Mouse (Mus musculus) heart, embryonic 11.5 days (tissue): ENCODE results near the gene Rhob. TPM values are rescaled to one million over a fixed set of nuclear protein-coding genes. Genes with fewer than 3 reads are reported as not detected.

ENCODE experiments used
- ATAC-seq: fragments of 200-750 bp; cut with Nextera tagmentation; replicated peaks from 2 replicates; pipeline ENCODE4 v1.8.0; 2017; ENCODE audit warnings: moderate library complexity; ENCODE audit not compliant: insufficient number of reproducible peaks, low FRiP score, low TSS enrichment
- H3K27ac ChIP-seq: fragments of 300-500 bp; sonication (generic); 2 replicates; pipeline ENCODE4 v1.5.1; 2014; ENCODE audit warnings: mild to moderate bottlenecking, low read depth, low read length
- H3K27me3 ChIP-seq: fragments of 300-500 bp; sonication (generic); 2 replicates; pipeline ENCODE4 v1.6.1; 2014; ENCODE audit warnings: mild to moderate bottlenecking, low read length, mixed read lengths; ENCODE audit not compliant: control insufficient read depth, insufficient read depth
- H3K36me3 ChIP-seq: fragments of 300-500 bp; sonication (generic); 2 replicates; pipeline ENCODE4 v1.6.1; 2014; ENCODE audit warnings: mild to moderate bottlenecking, low read length, moderate library complexity, mixed read lengths; ENCODE audit not compliant: control insufficient read depth, insufficient read depth
- H3K4me1 ChIP-seq: fragments of 300-500 bp; sonication (generic); 2 replicates; pipeline ENCODE4 v1.6.1; 2014; ENCODE audit warnings: low read length; ENCODE audit not compliant: control insufficient read depth, insufficient read depth
- H3K4me2 ChIP-seq: fragments of 300-500 bp; sonication (generic); 2 replicates; pipeline ENCODE4 v1.6.1; 2014; ENCODE audit warnings: mild to moderate bottlenecking, moderate library complexity
- H3K4me3 ChIP-seq: fragments of 300-500 bp; sonication (generic); 2 replicates; pipeline ENCODE4 v1.5.1; 2014; ENCODE audit warnings: low read depth, low read length
- H3K9ac ChIP-seq: fragments of 300-500 bp; sonication (generic); 2 replicates; pipeline ENCODE4 v1.6.1; 2014; ENCODE audit warnings: mild to moderate bottlenecking, low read depth, low read length, moderate library complexity
- H3K9me3 ChIP-seq: fragments of 300-500 bp; sonication (generic); replicated peaks from 2 replicates; pipeline ENCODE4 v1.6.1; 2016; ENCODE audit warnings: low read length; ENCODE audit not compliant: control insufficient read depth
- WGBS: fragments of 180-500 bp; shearing (Covaris S2); extraction: QIAGEN DNeasy Blood & Tissue Kit; methylation state at CpG from one replicate; pipeline ENCODE4 v1.1.7; 2014; ENCODE audit not compliant: insufficient replicate concordance; 5-methylcytosine and 5-hydroxymethylcytosine counted together
- polyA plus RNA-seq: library from polyadenylated mRNA; unstranded; fragments of >200 nt; fragmentation: Nextera tagmentation; extraction: Ambion mirVana; gene quantifications from 2 replicates; pipeline ENCODE4 v1.2.1, GENCODE M21; 2014

The Rhob gene
- polyA plus RNA-seq, 1 experiment from 2014 or later = 54.8 TPM

DNA sequence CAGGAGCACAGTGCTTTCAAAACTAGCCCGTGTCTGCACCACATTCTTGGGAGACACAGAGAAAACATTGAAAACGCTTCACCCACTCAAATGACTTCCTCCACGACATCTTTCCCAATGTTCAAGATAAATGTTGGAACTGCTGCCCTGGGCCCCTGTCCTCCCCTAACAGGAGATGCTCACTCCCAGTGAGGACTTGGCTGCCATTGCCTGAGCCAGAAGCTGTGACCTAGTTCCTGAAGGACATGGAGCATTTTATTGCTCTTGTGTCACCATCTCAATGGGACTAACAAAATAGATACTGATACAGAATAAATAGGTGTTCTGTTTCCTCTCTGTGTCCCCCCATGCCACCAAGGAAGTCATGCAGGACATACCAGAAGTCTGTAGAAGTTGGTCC is 5.1 kb downstream of the Rhob start:
- Histone ChIP-seq H3K4me1 (peaks cover 17% of the 10 kb centered on the region), H3K27me3 (no peaks in the 10 kb centered on the region), H3K36me3 (no peaks in the 10 kb centered on the region), H3K9me3 (no peaks in the 10 kb centered on the region), H3K9ac (no peak overlapping the region), H3K4me2 (no peak overlapping the region), H3K27ac (no peak overlapping the region), H3K4me3 (no peak overlapping the region)
- ATAC-seq = no peak
- WGBS = 65% methylated on average over 3 of the region's 3 CpGs

DNA sequence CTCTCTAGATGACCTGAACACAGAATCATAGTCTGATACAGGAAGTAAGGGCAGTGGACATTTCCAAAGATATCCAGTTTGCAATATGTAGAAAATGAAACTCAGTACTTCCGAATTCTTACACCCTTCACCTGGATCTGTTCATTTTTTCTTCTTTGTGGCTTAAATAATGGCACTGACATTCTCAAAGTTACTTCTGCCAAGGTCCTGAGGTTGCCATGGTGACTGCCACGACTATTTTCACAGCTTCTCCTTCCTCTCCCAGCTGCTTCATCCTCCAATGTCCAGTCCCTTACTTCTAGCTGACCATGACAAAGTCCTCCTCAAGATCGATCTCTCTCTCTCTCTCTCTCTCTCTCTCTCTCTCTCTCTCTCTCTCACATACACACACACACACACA is 6.4 kb downstream of the Rhob start:
- no peaks in the 10 kb centered on the region for H3K9me3 ChIP-seq
- peaks cover 20% of the 10 kb centered on the region for H3K4me1 ChIP-seq
- H3K9ac ChIP-seq = no peak overlapping the region
- no peaks in the 10 kb centered on the region for H3K27me3 ChIP-seq
- ATAC-seq = no peak
- H3K36me3 ChIP-seq = no peaks in the 10 kb centered on the region
- H3K4me2 ChIP-seq = no peak overlapping the region
- H3K4me3 ChIP-seq = no peak overlapping the region
- H3K27ac ChIP-seq = no peak overlapping the region
- 72% methylated on average over 3 of the region's 3 CpGs for WGBS

DNA sequence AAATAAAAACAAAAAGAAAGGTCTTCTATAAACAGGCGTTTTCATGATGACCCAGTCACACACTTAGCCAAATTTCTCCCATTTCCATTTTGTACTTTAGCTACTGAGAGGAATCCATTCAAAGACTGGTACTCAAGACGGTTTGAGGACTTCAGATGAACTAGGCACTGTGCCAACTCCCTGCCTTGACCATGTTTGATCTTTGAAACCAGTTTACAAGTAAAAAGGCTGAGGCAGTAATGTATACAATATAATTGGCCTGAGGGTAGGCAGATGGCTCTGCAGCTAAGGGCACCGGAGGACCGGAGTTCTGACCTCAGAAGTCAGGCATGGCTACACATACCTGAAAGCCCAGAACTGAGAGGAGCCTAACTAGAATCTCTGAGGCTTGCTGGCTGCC is 10.7 kb downstream of the Rhob start:
- WGBS = 73% methylated on average over 4 of the region's 4 CpGs
- Histone ChIP-seq H3K9me3 (no peaks in the 10 kb centered on the region), H3K36me3 (no peaks in the 10 kb centered on the region), H3K4me3 (no peak overlapping the region), H3K27ac (no peak overlapping the region), H3K9ac (no peak overlapping the region), H3K4me1 (peaks cover 4% of the 10 kb centered on the region; the same call in 1 of the 2 replicates), H3K27me3 (no peaks in the 10 kb centered on the region), H3K4me2 (no peak overlapping the region)
- no peak for ATAC-seq

DNA sequence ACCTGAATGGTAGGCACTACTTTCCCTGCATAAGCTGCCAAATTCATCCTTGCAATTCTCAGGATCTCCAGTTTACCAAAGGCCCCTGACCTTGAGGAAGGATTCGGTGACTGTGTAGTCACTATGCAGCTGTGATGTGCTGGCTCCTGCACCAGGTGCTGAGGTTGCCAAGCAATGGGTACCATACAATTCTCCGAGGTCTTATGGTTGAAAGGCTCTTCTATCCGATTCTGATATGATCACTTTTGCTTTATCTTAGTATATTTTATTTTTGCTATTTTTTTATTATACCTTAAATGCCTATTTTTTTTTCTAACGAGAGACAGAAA is 11.2 kb downstream of the Rhob start:
- Histone ChIP-seq H3K9me3 (no peaks in the 10 kb centered on the region), H3K36me3 (no peaks in the 10 kb centered on the region), H3K4me1 (peaks cover 4% of the 10 kb centered on the region; the same call in 1 of the 2 replicates), H3K27ac (no peak overlapping the region), H3K4me3 (no peak overlapping the region), H3K9ac (no peak overlapping the region), H3K4me2 (no peak overlapping the region), H3K27me3 (no peaks in the 10 kb centered on the region)
- no peak for ATAC-seq
- WGBS = 82% methylated on average over 4 of the region's 4 CpGs

- ATAC-seq = no peak
- Histone ChIP-seq H3K9me3 (no peaks in the 10 kb centered on the region), H3K4me3 (no peak overlapping the region), H3K9ac (no peak overlapping the region), H3K27ac (no peak overlapping the region), H3K4me2 (no peak overlapping the region), H3K27me3 (no peaks in the 10 kb centered on the region), H3K4me1 (peaks cover 4% of the 10 kb centered on the region; the same call in 1 of the 2 replicates), H3K36me3 (no peaks in the 10 kb centered on the region)
- 70% methylated on average over 5 of the region's 5 CpGs for WGBS
Measured at GRCm38 (mm10) chr12:8487959-8488651, 11.7 kb downstream of the Rhob start.

- 37% methylated on average over 1 of the region's 1 CpGs for WGBS
- Histone ChIP-seq H3K27me3 (no peaks in the 10 kb centered on the region), H3K27ac (no peak overlapping the region), H3K36me3 (no peaks in the 10 kb centered on the region), H3K4me3 (no peak overlapping the region), H3K9me3 (no peaks in the 10 kb centered on the region), H3K9ac (no peak overlapping the region), H3K4me1 (peaks cover 4% of the 10 kb centered on the region; the same call in 1 of the 2 replicates), H3K4me2 (no peak overlapping the region)
- ATAC-seq = no peak
Measured at GRCm38 (mm10) chr12:8487281-8487680, 12.5 kb downstream of the Rhob start.

- no peak overlapping the region for H3K27ac ChIP-seq
- no peak overlapping the region for H3K4me3 ChIP-seq
- H3K27me3 ChIP-seq = no peaks in the 10 kb centered on the region
- ATAC-seq = no peak
- H3K4me1 ChIP-seq = peaks cover 4% of the 10 kb centered on the region
- no peak overlapping the region for H3K4me2 ChIP-seq
- no peaks in the 10 kb centered on the region for H3K9me3 ChIP-seq
- no peaks in the 10 kb centered on the region for H3K36me3 ChIP-seq
- 63% methylated on average over 7 of the region's 7 CpGs for WGBS
- H3K9ac ChIP-seq = no peak overlapping the region
Measured at GRCm38 (mm10) chr12:8485247-8485646, 14.6 kb downstream of the Rhob start.

- no peak overlapping the region for H3K27ac ChIP-seq
Measured at GRCm38 (mm10) chr12:8482169-8482568, 17.6 kb downstream of the Rhob start.

DNA sequence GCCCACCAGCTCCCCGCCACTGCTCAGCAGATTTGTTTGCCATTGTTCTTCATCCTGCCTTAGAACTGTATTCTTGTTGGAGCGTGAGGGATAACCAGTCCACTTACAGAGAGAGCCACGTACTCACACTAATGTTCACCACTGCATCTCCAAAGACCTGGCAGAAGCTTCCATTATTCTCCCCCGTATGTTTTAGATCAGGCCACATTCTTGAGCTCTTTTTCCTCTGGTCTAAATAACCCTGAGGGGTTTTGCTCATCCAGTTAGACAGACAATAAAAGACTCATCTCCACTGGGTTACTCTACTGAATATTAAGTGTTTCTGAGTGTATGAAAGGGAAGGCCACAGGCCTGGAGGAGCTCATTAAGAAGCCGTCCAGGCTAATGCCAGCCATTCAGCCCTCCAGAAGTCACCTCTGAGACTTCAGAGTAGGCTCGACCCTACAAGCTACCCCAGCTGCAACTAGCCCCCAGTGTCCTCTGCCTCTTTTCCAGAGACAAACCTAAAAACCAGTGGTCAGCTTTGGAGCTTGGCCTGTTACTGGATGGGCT is 24.9 kb downstream of the Rhob start:
- Histone ChIP-seq H3K36me3 (no peaks in the 10 kb centered on the region), H3K9me3 (no peaks in the 10 kb centered on the region), H3K4me3 (no peak overlapping the region), H3K27me3 (no peaks in the 10 kb centered on the region), H3K9ac (no peak overlapping the region), H3K27ac (no peak overlapping the region), H3K4me1 (peaks cover 6% of the 10 kb centered on the region; the same call in 1 of the 2 replicates), H3K4me2 (no peak overlapping the region)
- no peak for ATAC-seq
- 71% methylated on average over 6 of the region's 6 CpGs for WGBS

More at GRCm38 (mm10) chr12:8482169-8482568, 17.6 kb downstream of the Rhob start:
- Histone ChIP-seq H3K27me3 (no peaks in the 10 kb centered on the region), H3K4me3 (no peak overlapping the region), H3K9me3 (no peaks in the 10 kb centered on the region), H3K4me1 (peaks cover 3% of the 10 kb centered on the region; the same call in 1 of the 2 replicates), H3K9ac (no peak overlapping the region), H3K36me3 (no peaks in the 10 kb centered on the region), H3K4me2 (no peak overlapping the region)
- ATAC-seq = no peak
- WGBS = 57% methylated on average over 2 of the region's 2 CpGs
